Mouse (Mus musculus): ENCODE measurements at regions not wholly inside any gene's neighbourhood (a gene's known extent, or its start where the extent isn't known, plus 50 kb on each side); places are given as distances from the start of the nearest gene placed in this dataset.

- no peak for DNase-seq (ENCODE audit: low read depth, low spot score)
Observed at GRCm38 (mm10) chr10:92082111-92082510, 640.1 kb downstream of the Nedd1 start.

- DNase-seq (ENCODE audit: low read depth, low spot score): no peak
Observed at GRCm38 (mm10) chr10:92081199-92081598, 641.0 kb downstream of the Nedd1 start.

DNA sequence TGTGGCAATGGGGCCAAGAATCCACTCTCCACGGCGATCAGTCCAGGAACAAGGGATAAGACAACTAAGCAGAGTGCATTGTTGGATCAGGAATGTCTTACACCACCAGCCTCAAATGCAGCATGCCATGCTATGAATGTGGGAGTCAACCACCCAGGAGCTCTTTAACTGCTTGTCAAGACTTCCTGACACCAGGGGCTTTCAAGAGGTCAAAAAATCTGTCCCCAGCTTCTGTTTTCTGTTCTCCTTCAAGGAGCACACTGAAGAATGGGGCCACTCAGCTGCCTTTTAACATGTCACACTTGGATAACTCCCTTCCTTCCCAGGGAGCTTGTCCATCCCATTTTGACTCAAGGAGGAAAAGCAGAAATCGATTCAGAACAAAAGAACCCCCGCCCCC, 642.8 kb downstream of the Nedd1 start:
- DNase-seq (ENCODE audit: low read depth, low spot score): no peak

- no peak for DNase-seq (ENCODE audit: low read depth, low spot score)
Observed at GRCm38 (mm10) chr10:92077291-92077690, 644.9 kb downstream of the Nedd1 start.

DNA sequence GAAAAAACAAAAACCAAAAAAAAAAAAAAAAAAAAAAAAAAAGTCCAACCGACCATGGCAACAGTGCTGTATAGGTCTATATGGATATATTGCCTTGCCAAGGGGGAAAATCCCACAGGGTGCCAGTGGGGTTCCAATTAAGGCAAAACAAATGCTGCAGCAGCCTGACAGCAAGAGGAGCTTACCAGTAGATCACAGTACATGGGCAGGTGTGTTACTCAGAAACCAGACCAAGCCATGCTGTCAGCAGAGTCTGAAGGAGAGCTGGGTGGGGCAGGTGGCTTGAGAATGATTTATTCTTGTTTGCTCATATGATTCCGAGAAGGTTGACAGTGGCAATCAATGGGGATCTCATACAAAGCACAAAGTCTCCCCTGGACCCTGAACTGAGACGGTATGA, 645.5 kb downstream of the Nedd1 start:
- DNase-seq (ENCODE audit: low read depth, low spot score): no peak

- no peak for DNase-seq (ENCODE audit: low read depth, low spot score)
Observed at GRCm38 (mm10) chr10:92075469-92075868, 646.8 kb downstream of the Nedd1 start.

DNA sequence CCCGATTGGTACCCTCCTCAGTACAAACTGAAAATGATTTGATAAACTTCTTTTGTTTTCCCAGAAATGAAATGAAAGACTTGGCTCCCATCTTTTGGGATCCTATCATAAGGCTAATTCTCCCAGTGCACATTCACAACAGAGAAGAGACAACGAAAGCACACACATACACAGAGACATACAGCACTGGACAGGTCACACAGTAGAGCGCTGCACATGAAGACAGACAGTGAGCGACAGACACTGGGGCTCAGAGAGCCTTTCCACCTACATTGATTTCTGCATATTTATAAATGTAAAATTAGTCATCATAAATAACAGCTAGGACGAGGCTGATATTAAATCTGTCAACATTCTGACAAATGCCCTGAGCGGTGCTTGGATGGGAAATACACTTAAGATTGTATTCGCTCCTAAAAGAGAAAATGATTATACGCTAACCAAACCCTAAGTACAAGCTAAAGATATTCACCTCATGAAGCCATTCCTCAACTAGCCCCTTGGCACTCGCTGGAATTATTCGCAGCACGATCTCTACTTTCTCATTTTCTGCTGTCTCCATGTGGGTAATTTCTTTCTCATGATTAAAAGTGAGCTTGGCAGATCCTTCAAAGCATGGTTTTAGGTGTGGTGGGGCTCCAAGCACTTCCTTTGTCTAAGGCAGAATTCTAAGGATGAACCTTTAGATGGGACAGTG, 647.4 kb downstream of the Nedd1 start:
- DNase-seq (ENCODE audit: low read depth, low spot score): no peak

DNA sequence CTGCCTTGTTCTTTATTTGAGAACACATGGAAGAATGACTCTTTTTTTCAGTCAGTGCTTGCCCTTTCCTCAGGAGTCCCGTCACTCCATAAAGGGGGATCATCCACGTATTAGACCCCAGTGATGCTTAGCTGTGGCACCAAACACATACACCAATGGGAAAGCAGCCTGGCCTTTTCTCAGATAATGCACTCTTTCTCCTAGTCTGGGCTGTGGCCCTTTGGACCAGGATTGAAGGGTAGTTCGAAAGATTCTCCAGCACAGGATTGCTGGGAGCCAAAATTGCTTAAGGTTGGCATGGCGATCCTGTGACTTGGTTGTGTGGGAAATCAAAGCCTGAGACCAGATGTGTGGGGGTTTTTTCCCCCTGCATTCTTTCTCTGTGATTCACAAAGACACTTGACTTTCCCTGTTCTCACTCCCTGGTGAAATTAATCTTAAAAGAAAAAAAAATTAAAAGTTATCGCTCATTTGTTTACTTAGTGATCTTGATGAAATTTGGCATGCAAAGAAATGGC, 648.3 kb downstream of the Nedd1 start:
- no peak for DNase-seq (ENCODE audit: low read depth, low spot score)

DNA sequence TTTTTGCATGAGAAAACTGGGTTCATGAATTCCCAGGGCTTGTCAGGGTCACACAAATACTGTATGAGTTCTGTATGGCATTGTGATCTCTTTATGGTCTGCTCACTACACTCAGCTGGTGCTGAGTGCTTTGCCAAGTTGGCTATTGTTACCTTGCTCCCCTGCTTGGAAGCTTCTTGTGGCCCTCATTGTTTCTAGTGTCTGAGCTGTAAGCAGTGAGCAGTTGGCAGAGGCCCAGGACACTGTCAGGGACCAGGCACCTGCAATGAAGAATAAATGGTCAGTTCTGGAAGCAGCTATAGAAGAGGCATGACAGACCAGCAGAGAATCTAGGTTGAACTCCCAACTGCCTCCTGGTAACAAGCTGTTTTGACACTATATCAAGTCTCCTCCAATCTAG, 677.4 kb downstream of the Nedd1 start:
- no peak for DNase-seq (ENCODE audit: low read depth, low spot score)

DNA sequence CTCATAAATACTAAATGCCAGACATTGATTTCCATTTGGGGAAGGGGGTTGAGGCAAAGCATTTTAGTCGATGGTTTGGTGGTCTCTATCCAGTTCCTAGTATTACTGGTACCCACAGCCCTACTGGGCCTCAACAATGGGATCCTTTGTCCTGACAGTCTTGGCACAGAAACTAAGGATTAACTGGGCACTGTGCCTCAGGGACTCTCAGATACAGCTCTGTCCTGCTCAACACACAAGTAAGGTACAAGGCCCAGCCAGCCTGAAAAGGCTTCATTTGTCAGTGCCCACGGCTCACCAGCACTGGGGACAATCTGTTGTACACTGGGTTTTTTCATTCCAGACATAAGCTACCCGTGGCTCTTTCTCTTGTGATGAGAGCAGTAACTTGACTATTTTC, 686.0 kb downstream of the Nedd1 start:
- no peak for DNase-seq (ENCODE audit: low read depth, low spot score)

DNA sequence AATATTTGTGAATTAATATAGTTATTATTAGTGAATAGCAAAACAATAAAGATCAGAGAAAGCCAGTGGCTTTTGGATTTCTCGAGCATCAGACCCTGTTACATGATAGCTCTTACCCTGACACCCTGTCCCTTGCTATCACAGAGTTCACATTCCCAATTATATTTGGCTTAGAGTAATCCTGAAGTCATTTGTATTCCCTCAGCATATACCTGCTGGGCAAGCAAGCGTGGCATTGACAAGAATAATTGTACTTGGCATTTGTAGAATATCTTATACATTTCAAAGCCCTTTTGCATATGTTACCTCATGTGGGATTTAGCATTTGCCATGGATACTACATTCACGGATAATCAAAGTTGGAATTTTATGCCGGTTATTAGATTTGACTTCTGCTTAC, 692.0 kb downstream of the Nedd1 start:
- DNase-seq (ENCODE audit: low read depth, low spot score): no peak

DNA sequence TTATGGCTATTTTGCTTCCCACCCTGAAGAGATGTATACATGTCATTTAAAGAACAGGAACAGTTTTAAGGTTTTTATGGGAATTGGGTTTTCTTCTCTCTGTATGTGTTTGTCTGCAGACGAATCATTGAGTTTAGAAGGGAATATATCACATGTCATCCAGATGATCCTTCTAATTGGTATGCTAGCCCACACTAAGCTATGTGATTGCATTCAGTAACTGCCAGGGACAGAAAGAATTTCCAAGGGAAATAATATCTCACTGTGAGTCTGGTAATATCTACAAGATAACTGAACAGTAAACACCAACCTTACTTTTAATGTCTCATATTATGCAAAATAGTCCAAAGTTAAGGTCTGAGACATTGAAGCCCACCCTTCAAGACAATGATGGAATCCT, 698.0 kb downstream of the Nedd1 start:
- no peak for DNase-seq (ENCODE audit: low read depth, low spot score)

- no peak for DNase-seq (ENCODE audit: low read depth, low spot score)
Observed at GRCm38 (mm10) chr10:92021036-92021435, 701.2 kb downstream of the Nedd1 start.

- no peak for DNase-seq (ENCODE audit: low read depth, low spot score)
Observed at GRCm38 (mm10) chr10:92009551-92009950, 712.7 kb downstream of the Nedd1 start.

- DNase-seq (ENCODE audit: low read depth, low spot score): no peak
Observed at GRCm38 (mm10) chr10:92007891-92008290, 714.3 kb downstream of the Nedd1 start.

DNA sequence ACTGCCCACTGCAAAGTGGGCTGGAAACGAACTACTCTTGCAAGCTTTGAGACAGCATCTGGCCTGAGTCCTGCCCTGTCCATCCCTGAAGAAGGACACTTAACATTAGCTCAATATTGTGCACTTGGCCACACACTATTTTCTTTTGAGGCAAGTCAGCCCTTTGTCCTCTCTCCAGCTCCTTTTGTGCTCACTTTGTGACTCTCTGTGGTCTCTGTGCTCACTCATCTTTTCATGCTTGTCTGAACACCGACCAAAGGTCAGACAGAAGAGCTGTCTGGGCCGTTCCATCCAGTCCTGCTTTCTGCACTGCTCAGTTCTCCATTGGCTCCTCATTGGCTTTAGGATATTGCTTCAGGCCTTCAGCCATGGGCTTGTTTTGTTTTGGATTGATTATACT, 715.8 kb downstream of the Nedd1 start:
- no peak for DNase-seq (ENCODE audit: low read depth, low spot score)

DNA sequence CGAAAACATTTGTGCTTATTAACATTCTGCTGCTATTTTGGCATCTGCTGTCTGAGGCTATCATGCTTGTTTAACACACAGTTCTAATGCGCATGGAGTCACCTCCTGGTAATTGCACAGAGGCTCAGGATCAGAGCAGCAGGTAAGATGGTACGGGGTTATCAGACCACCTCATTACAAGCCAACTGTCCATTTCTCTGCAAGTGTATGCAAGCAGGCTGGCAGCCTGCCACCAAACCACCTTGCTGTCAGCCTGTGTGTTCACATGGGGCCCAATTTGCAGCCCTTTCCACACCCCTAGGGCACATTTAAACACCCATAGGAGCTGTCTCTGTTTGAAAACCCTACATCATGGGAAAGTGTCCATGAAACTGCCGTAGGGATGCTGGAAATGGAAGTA, 731.2 kb downstream of the Nedd1 start:
- DNase-seq (ENCODE audit: low read depth, low spot score): no peak

- DNase-seq (ENCODE audit: low read depth, low spot score): peak; percentile 14
Observed at GRCm38 (mm10) chr10:91988364-91988763, 733.9 kb downstream of the Nedd1 start.

GRCm38 (mm10) chr10:91979841-91980240, 742.4 kb downstream of the Nedd1 start:
- no peak for DNase-seq (ENCODE audit: low read depth, low spot score)

DNA sequence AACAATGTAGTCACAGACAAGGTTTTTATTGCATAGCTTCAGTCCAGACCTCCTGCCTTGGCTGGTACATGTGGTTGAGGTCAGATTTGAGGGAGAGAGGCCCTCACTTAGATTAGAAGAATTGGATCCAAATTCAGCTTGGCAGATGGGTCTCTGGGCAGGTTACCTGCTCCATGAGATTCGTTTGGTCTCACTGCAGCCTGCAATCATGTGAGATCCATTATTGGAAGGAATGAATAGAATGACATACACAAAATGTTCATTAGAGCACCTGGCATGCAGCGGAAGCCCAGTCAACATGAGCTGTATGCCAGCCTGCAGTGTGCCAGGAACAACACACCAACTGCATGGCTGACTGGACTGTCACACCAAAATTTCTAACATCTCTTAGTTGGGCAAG, 750.3 kb downstream of the Nedd1 start:
- no peak for DNase-seq (ENCODE audit: low read depth, low spot score)

- DNase-seq (ENCODE audit: low read depth, low spot score): no peak
Observed at GRCm38 (mm10) chr10:91967570-91968310, 754.5 kb downstream of the Nedd1 start.

GRCm38 (mm10) chr10:91959734-91960492, 762.3 kb downstream of the Nedd1 start:
- peak; percentile 56 for DNase-seq (ENCODE audit: low read depth, low spot score)

Data from 3T3-L1 (cell line).